Mouse (Mus musculus): ENCODE results near the gene Ccdc97. TPM values are rescaled to one million over a fixed set of nuclear protein-coding genes. Genes with fewer than 3 reads are reported as not detected.
A peak's percentile ranks its signal among the peaks of the same experiment; 100 is the strongest.

Ccdc97 gene
- polyA plus RNA-seq, 1 experiment from 2014 or later: 23.4 TPM

- H3K4me1 ChIP-seq (ENCODE audit: control insufficient read depth in 2 of 2, insufficient read depth in 2 of 2, low read length in 2 of 2): peaks cover 12 to 13% of the 10 kb centered on the region in 2 experiments; a peak in 3 of 4 replicates
- H3K27me3 ChIP-seq (ENCODE audit: control insufficient read depth, insufficient read depth, low read length): no peaks in the 10 kb centered on the region; the same call in 1 of the 2 replicates
- 0 out of 4 replicates have a peak overlapping the region, but pooled peaks of 1 of the 2 experiments have one; percentile 93 for H3K27ac ChIP-seq (replicated peaks in 1 of 2; ENCODE audit: control insufficient read depth in 1 of 2, insufficient read depth in 1 of 2, low read depth in 2 of 2, low read length in 2 of 2)
- no peak for ATAC-seq (ENCODE audit: insufficient number of reproducible peaks, insufficient read depth, low FRiP score, low read depth)
- H3K9ac ChIP-seq (ENCODE audit: low read length): no peak overlapping the region
- peak overlapping the region in 1 of 2 experiments; percentile 73; a peak in 3 of 4 replicates for H3K4me3 ChIP-seq (ENCODE audit: control insufficient read depth in 1 of 2, insufficient read depth in 1 of 2, low read depth in 1 of 2, low read length in 2 of 2)
- peak overlapping the region; percentile 76 for H3K4me2 ChIP-seq (ENCODE audit: low read length)
- 45% methylated on average over 15 of the region's 15 CpGs for WGBS
- H3K36me3 ChIP-seq (ENCODE audit: control insufficient read depth, insufficient read depth, low read length): no peaks in the 10 kb centered on the region
- H3K9me3 ChIP-seq (ENCODE audit: control insufficient read depth, low read length): no peaks in the 10 kb centered on the region
These were observed 37.3 kb downstream of the Ccdc97 start for GRCm38 (mm10) chr7:25681341-25682231.

GRCm38 (mm10) chr7:25680514-25681258 is 38.2 kb downstream of the Ccdc97 start, which contains the start of gene B9d2:
Gene B9d2, plus strand, starts transcription at chr7:25680780.
- H3K9me3 ChIP-seq (ENCODE audit: control insufficient read depth, low read length): no peaks in the 10 kb centered on the region
- peak within 1 kb of the TSS; percentile 76 for H3K4me2 ChIP-seq (ENCODE audit: low read length)
- peak within 1 kb of the TSS; percentile 82 for H3K9ac ChIP-seq (ENCODE audit: low read length)
- peak within 1 kb of the TSS; percentile 85 to 93 for H3K27ac ChIP-seq (replicated peaks in 1 of 2; ENCODE audit: control insufficient read depth in 1 of 2, insufficient read depth in 1 of 2, low read depth in 2 of 2, low read length in 2 of 2)
- no peaks in the 10 kb centered on the region for H3K36me3 ChIP-seq (ENCODE audit: control insufficient read depth, insufficient read depth, low read length)
- peak; percentile 94 for ATAC-seq (ENCODE audit: insufficient number of reproducible peaks, insufficient read depth, low FRiP score, low read depth)
- under 1% methylated on average over 46 of the region's 46 CpGs for WGBS
- H3K4me3 ChIP-seq (ENCODE audit: control insufficient read depth in 1 of 2, insufficient read depth in 1 of 2, low read depth in 1 of 2, low read length in 2 of 2): peak within 1 kb of the TSS; percentile 70 to 73
- peaks cover 4% of the 10 kb centered on the region for H3K27me3 ChIP-seq (ENCODE audit: control insufficient read depth, insufficient read depth, low read length)
- H3K4me1 ChIP-seq (ENCODE audit: control insufficient read depth in 2 of 2, insufficient read depth in 2 of 2, low read length in 2 of 2): peaks cover 10 to 18% of the 10 kb centered on the region in 2 experiments; a peak in 3 of 4 replicates

DNA sequence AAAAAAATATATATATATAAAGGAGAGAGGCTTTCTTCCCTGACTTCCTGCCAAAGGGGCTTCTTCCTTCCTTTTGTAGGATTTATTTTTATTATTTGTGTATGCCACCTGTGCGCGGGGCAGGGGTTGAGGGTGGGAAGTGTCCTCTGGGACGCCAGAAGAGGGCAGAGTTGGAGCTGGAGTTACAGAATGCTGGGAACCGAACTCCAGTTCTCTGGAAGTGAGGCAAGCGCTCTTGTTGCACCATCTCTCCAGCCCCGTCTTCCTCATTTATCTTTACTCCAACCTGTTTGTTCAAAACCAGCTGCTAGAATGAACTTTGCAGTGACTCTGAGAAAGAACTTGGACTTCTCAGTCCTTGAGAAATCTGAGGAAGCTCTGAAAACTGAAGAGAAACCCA is 38.9 kb downstream of the Ccdc97 start:
- Histone ChIP-seq H3K4me3 (ENCODE audit: control insufficient read depth in 1 of 2, insufficient read depth in 1 of 2, low read depth in 1 of 2, low read length in 2 of 2) (peak overlapping the region in 1 of 2 experiments; percentile 73; a peak in 2 of 4 replicates), H3K27ac (replicated peaks in 1 of 2; ENCODE audit: control insufficient read depth in 1 of 2, insufficient read depth in 1 of 2, low read depth in 2 of 2, low read length in 2 of 2) (peak overlapping the region; percentile 9 to 93), H3K27me3 (ENCODE audit: control insufficient read depth, insufficient read depth, low read length) (peaks cover 11% of the 10 kb centered on the region), H3K36me3 (ENCODE audit: control insufficient read depth, insufficient read depth, low read length) (no peaks in the 10 kb centered on the region), H3K9me3 (ENCODE audit: control insufficient read depth, low read length) (no peaks in the 10 kb centered on the region), H3K9ac (ENCODE audit: low read length) (peak overlapping the region; percentile 82), H3K4me1 (ENCODE audit: control insufficient read depth in 2 of 2, insufficient read depth in 2 of 2, low read length in 2 of 2) (peaks cover 11 to 23% of the 10 kb centered on the region in 2 experiments), H3K4me2 (ENCODE audit: low read length) (peak overlapping the region; percentile 76)
- no peak for ATAC-seq (ENCODE audit: insufficient number of reproducible peaks, insufficient read depth, low FRiP score, low read depth)
- 6% methylated on average over 6 of the region's 6 CpGs for WGBS

DNA sequence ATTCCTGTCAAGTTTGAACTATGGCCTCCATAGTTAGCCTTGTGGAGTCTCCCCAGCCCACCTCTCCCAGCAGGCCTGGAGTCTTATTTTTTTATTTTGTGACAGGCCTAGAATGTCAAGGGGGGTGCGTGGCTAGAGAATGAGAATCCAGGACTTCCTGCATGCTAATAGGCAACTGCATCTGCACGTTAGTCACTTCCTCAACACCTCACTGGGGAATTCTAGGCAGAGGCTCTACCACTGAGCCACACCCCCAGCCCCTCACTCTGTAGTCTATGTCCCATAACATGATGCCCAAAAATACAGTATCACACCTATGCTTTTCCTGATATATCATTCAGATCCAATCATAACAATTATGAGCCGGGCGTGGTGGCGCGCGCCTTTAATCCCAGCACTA is 41.9 kb downstream of the Ccdc97 start:
- Histone ChIP-seq H3K9ac (ENCODE audit: low read length) (no peak overlapping the region), H3K27me3 (ENCODE audit: control insufficient read depth, insufficient read depth, low read length) (peaks cover 29% of the 10 kb centered on the region), H3K36me3 (ENCODE audit: control insufficient read depth, insufficient read depth, low read length) (no peaks in the 10 kb centered on the region), H3K9me3 (ENCODE audit: control insufficient read depth, low read length) (no peaks in the 10 kb centered on the region), H3K4me2 (ENCODE audit: low read length) (no peak overlapping the region), H3K4me1 (ENCODE audit: control insufficient read depth in 2 of 2, insufficient read depth in 2 of 2, low read length in 2 of 2) (peaks cover 10 to 28% of the 10 kb centered on the region in 2 experiments), H3K27ac (replicated peaks in 1 of 2; ENCODE audit: control insufficient read depth in 1 of 2, insufficient read depth in 1 of 2, low read depth in 2 of 2, low read length in 2 of 2) (0 out of 4 replicates have a peak overlapping the region, but pooled peaks of 1 of the 2 experiments have one; percentile 2), H3K4me3 (ENCODE audit: control insufficient read depth in 1 of 2, insufficient read depth in 1 of 2, low read depth in 1 of 2, low read length in 2 of 2) (no peak overlapping the region)
- 90% methylated on average over 7 of the region's 7 CpGs for WGBS
- ATAC-seq (ENCODE audit: insufficient number of reproducible peaks, insufficient read depth, low FRiP score, low read depth): no peak

- H3K27ac ChIP-seq (replicated peaks in 1 of 2; ENCODE audit: control insufficient read depth in 1 of 2, insufficient read depth in 1 of 2, low read depth in 2 of 2, low read length in 2 of 2): no peak overlapping the region
These were observed 42.7 kb downstream of the Ccdc97 start for GRCm38 (mm10) chr7:25676085-25676781.

GRCm38 (mm10) chr7:25675405-25675804 is 43.5 kb downstream of the Ccdc97 start:
- 44% methylated on average over 6 of the region's 6 CpGs for WGBS
- H3K9me3 ChIP-seq (ENCODE audit: control insufficient read depth, low read length): no peaks in the 10 kb centered on the region
- no peaks in the 10 kb centered on the region for H3K36me3 ChIP-seq (ENCODE audit: control insufficient read depth, insufficient read depth, low read length)
- no peak for ATAC-seq (ENCODE audit: insufficient number of reproducible peaks, insufficient read depth, low FRiP score, low read depth)
- H3K27me3 ChIP-seq (ENCODE audit: control insufficient read depth, insufficient read depth, low read length): peaks cover 29% of the 10 kb centered on the region
- H3K4me3 ChIP-seq (ENCODE audit: control insufficient read depth in 1 of 2, insufficient read depth in 1 of 2, low read depth in 1 of 2, low read length in 2 of 2): peak overlapping the region in 1 of 2 experiments; percentile 27; a peak in 1 of 4 replicates
- H3K9ac ChIP-seq (ENCODE audit: low read length): no peak overlapping the region
- H3K4me1 ChIP-seq (ENCODE audit: control insufficient read depth in 2 of 2, insufficient read depth in 2 of 2, low read length in 2 of 2): peaks cover 8 to 21% of the 10 kb centered on the region in 2 experiments; a peak in 2 of 4 replicates
- H3K27ac ChIP-seq (replicated peaks in 1 of 2; ENCODE audit: control insufficient read depth in 1 of 2, insufficient read depth in 1 of 2, low read depth in 2 of 2, low read length in 2 of 2): no peak overlapping the region
- H3K4me2 ChIP-seq (ENCODE audit: low read length): peak overlapping the region; percentile 59

More at GRCm38 (mm10) chr7:25676085-25676781, 42.7 kb downstream of the Ccdc97 start:
- WGBS: 46% methylated on average over 15 of the region's 15 CpGs
- Histone ChIP-seq H3K4me1 (ENCODE audit: control insufficient read depth in 2 of 2, insufficient read depth in 2 of 2, low read length in 2 of 2) (peaks cover 9 to 25% of the 10 kb centered on the region in 2 experiments), H3K9ac (ENCODE audit: low read length) (no peak overlapping the region), H3K27me3 (ENCODE audit: control insufficient read depth, insufficient read depth, low read length) (peaks cover 29% of the 10 kb centered on the region), H3K4me3 (ENCODE audit: control insufficient read depth in 1 of 2, insufficient read depth in 1 of 2, low read depth in 1 of 2, low read length in 2 of 2) (no peak overlapping the region), H3K9me3 (ENCODE audit: control insufficient read depth, low read length) (no peaks in the 10 kb centered on the region), H3K36me3 (ENCODE audit: control insufficient read depth, insufficient read depth, low read length) (no peaks in the 10 kb centered on the region), H3K4me2 (ENCODE audit: low read length) (no peak overlapping the region)
- no peak for ATAC-seq (ENCODE audit: insufficient number of reproducible peaks, insufficient read depth, low FRiP score, low read depth)

Measured in heart, embryonic 14.5 days (tissue).